Mouse (Mus musculus): ENCODE results near the gene Kcnk6.
"Not testable (repeated sequence)": the region's sequence is repeated elsewhere in the genome, so short reads cannot be mapped to it uniquely, and the experiment has no call there.

The Kcnk6 gene

GRCm38 (mm10) chr7:29247314-29247700, 15.0 kb upstream of the Kcnk6 start:
- peak; percentile 62 to 81 for DNase-seq (ENCODE audit: low spot score in 2 of 2)

DNA sequence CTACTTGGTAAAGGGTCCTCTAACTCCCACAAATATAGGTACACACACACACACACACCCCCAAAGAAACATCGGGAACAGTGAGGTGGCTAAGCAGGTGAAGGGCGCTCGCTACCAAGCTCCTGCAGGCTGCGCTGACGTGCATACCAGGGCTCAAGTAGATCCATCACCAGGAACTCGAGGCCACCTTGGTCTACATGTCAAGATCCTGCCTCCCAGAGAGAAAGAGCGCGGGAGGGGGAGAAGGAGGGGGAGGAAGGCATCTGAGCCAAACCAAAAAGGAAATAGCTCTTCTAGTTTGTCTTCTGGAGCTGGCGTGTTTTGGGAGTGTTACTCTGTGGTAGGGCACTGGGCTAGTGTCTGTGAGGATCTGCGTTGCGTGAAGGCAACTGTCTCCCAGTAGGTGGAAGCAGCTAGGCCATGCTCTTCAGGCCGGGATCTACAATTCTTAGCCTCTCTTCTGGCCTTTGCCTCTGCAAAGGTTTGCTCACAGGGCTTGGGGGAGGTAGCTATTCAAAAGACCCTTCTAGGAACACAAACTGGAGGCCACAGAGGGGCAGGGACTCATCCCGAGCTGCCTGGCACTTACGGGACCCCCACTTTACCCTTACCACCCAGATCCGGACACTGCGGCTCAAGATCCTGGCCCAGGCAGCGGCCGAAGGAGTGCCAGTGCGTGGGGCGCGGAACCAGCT, 14.5 kb upstream of the Kcnk6 start:
- DNase-seq (ENCODE audit: low spot score in 2 of 2), result no peak

DNA sequence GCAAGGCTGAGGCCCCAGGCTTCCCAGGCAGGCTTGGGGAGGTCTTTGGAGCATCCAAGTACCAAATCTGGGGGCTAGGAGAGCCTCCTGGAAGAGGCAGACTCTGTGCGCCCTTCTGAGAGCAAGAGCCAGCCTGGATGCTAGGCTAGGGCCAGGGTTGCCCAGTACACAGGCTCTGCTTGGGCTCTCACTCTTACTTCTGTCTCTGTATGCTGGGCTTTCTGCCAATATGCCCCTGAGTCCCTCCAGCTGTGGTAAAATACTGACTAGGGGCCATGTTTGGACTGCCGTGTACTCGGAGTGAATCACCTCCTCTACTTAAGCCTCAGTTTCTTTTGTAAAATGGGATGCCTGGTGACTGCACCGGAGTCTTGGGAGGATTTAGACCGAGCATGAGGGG, 13.7 kb upstream of the Kcnk6 start:
- DNase-seq (ENCODE audit: low spot score in 2 of 2), result no peak

- DNase-seq (ENCODE audit: low spot score in 2 of 2), result peak; percentile 15 to 48
Observed at GRCm38 (mm10) chr7:29244732-29245416, 12.6 kb upstream of the Kcnk6 start.

DNA sequence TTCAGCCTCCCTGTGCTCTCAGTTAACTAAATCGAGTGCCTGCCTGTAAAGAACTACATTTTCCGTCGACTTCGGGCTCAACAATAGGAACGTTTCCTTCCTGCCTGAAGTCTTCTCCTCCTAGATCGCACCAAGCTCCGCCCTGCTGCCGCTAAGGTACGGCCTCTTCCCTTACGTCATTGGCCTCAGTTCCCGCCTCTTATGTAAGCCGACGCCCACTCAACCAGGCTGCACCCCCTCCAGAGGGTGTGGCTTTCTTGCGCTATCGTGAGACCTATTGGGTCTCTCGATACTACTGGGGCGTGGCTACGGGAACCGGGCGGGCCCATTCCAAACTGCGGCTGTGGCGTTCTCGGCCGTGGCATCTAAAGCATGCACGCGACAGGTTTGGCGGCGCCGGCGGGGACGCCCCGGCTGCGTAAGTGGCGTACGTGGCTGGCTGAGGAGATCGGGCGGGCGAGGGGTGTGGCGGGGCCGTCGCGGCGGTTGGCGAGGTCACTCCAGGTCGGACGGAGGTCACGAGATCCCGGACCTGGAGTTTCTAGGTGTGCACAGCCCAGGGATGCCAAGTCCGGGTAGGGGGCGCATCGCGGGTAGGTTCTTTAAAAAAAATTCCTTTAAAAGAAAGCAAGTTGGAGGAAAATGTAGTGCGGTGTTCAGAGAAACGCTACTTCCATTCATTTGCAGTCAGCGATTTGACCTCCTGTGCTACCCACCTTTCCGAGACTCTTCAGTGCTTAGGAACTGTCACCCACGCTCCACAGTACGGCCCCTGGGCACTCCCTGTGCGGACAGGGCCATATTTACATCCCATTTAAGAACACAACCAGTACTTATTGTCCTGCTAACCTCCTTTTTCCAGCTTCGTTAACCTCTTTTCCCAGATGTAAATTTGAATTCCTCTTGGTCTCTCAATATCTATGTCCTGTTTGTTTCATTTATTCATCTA, 6.0 kb upstream of the Kcnk6 start, which contains the start of gene Yif1b:
Gene Yif1b (plus strand): TSS at position 311 of the 949 bp plus-strand sequence.
- peak; percentile 99 for DNase-seq (ENCODE audit: low spot score in 2 of 2)

- not testable (repeated sequence) for DNase-seq (ENCODE audit: low spot score in 2 of 2)
Observed at GRCm38 (mm10) chr7:29237596-29237995, 5.3 kb upstream of the Kcnk6 start.

DNA sequence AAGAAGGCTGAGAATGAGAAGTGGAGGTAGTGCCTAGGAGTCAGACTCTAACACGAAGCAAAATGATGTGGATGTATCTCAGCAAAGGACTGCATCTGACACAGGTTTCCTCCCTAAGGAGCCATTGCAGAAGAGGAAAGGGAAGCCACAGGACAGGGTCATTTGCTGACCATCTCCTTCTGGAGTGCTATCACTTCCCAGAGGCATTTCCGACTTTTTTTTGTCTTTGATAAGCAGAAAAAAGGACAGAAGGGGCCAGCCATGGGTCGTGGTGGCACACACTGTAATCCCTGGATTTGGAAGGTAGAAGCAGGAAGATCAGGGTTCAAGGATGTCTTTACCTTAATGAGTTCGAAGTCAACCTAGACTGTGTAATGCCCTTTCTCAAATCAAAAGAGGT, 4.3 kb upstream of the Kcnk6 start:
- no peak for DNase-seq (ENCODE audit: low spot score in 2 of 2)

DNA sequence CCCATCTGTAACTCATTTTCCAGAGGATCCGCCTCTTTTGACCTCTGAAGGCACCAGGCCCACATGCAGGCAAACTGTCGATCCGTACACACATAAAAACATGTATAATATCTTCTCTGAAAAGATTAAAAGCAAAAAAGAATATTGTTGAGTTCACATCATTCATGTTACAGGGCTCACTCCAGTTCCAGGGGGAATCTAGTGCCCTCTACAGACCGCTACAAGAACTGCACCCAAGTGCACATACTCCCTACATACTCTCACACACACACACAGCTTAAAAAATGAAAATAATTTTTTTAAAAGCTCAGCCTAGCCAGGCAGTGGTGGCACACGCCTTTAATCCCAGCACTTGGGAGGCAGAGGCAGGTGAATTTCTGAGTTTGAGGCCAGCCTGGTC, 2.3 kb upstream of the Kcnk6 start:
- peak in 1 of 2 experiments; percentile 28 for DNase-seq (ENCODE audit: low spot score in 2 of 2)

GRCm38 (mm10) chr7:29233745-29234144, 1.4 kb upstream of the Kcnk6 start:
- DNase-seq (ENCODE audit: low spot score in 2 of 2), result no peak

- no peak for DNase-seq (ENCODE audit: low spot score in 2 of 2)
Observed at GRCm38 (mm10) chr7:29231517-29231916, 798 bp downstream of the Kcnk6 start.

DNA sequence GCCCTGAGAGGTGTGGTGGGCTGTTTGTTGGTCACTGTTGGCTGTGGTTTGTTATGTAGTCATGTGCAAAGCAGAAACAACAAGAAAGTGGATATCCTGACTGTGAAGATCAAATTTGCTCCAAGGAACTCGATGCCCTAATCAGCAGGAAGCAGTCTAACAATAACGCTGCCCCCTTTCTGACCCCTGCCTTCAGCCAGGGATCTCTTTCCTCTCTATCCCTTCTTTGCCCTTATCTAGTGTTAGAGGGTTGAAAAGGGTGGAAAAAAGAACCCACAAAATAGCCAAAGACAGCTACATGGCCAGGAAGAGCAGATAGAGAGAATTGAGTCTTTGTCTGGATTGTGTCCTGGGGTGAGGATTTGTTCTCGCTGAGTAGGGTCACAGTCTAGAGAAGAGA, 1.8 kb downstream of the Kcnk6 start:
- DNase-seq (ENCODE audit: low spot score in 2 of 2), result no peak

- DNase-seq (ENCODE audit: low spot score in 2 of 2), result no peak
Observed at GRCm38 (mm10) chr7:29228202-29228601, 4.1 kb downstream of the Kcnk6 start.

GRCm38 (mm10) chr7:29225520-29225919, 6.8 kb downstream of the Kcnk6 start:
- no peak for DNase-seq (ENCODE audit: low spot score in 2 of 2)

GRCm38 (mm10) chr7:29224756-29225394, 7.4 kb downstream of the Kcnk6 start:
- DNase-seq (ENCODE audit: low spot score in 2 of 2), result no peak

- no peak for DNase-seq (ENCODE audit: low spot score in 2 of 2)
Observed at GRCm38 (mm10) chr7:29214846-29215245, 17.5 kb downstream of the Kcnk6 start.

DNA sequence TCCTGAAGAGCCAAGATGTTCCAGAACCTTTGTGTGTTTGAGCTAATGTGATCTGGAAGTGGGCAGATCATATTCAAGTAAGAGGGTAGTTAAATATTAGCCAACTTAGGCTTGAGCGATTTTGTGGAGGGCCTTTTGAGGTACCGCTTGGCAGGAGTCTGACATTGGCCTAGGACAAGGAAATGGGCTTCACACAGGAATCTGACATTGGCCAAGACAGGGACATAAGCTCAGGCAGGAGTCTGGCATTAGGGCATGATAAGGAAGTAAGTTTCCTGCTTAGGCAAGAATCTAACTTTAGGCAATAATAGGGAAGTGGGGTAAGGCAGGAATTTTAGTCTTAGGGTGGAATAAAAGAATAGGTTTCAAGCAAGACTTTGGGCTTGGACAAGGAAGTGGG, 18.1 kb downstream of the Kcnk6 start:
- no peak for DNase-seq (ENCODE audit: low spot score in 2 of 2)

- DNase-seq (ENCODE audit: low spot score in 2 of 2), result no peak
Observed at GRCm38 (mm10) chr7:29213675-29214082, 18.6 kb downstream of the Kcnk6 start, which contains the start of gene Catsperg1. Gene Catsperg1, minus strand, starts transcription at chr7:29214035.

- DNase-seq (ENCODE audit: low spot score in 2 of 2), result not testable (repeated sequence)
Observed at GRCm38 (mm10) chr7:29212775-29213560, 19.3 kb downstream of the Kcnk6 start.

DNA sequence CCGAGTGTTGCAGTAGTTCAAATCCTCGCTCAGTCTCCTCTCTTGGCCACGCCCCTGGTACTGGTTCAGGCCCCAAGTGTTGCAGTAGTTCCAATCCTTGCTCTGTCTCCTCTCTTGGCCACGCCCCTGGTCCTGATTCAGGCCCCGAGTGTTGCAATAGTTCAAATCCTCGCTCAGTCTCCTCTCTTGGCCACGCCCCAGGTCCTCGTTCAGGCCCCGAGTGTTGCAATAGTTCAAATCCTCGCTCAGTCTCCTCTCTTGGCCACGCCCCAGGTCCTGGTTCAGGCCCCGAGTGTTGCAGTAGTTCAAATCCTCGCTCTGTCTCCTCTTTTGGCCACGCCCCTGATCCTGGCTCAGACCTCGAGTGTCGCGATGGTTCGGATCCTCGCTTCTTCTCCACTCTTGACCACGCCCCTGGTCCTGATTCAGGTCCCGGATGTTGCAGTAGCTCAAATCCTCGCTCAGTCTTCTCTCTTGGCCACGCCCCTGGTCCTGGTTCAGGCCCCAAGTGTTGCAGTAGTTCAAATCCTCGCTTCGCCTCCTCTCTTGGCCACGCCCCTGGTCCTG, 20.0 kb downstream of the Kcnk6 start:
- no peak for DNase-seq (ENCODE audit: low spot score in 2 of 2)

GRCm38 (mm10) chr7:29211415-29212198, 20.7 kb downstream of the Kcnk6 start:
- DNase-seq (ENCODE audit: low spot score in 2 of 2), result peak; percentile 82 to 90
